Mouse (Mus musculus): Measurements from ENCODE around the gene Dctd.
A peak's percentile ranks its signal among the peaks of the same experiment; 100 is the strongest.

Dctd gene

GRCm38 (mm10) chr8:48098792-48099191, at the start of gene Dctd:
Gene Dctd (plus strand): TSS chr8:48099092.
- no peak for DNase-seq (ENCODE audit: low read depth, low spot score)

GRCm38 (mm10) chr8:48053611-48054010, 45.3 kb upstream of the Dctd start:
- DNase-seq (ENCODE audit: low read depth, low spot score), result no peak

- DNase-seq (ENCODE audit: low read depth, low spot score), result peak; percentile 34
Observed at GRCm38 (mm10) chr8:48063526-48064072, 35.3 kb upstream of the Dctd start.

GRCm38 (mm10) chr8:48074149-48074548, 24.7 kb upstream of the Dctd start:
- DNase-seq (ENCODE audit: low read depth, low spot score), result no peak

GRCm38 (mm10) chr8:48082343-48082742, 16.5 kb upstream of the Dctd start:
- no peak for DNase-seq (ENCODE audit: low read depth, low spot score)

- DNase-seq (ENCODE audit: low read depth, low spot score), result no peak
Observed at GRCm38 (mm10) chr8:48090661-48091060, 8.2 kb upstream of the Dctd start.

- no peak for DNase-seq (ENCODE audit: low read depth, low spot score)
Observed at GRCm38 (mm10) chr8:48095378-48095777, 3.5 kb upstream of the Dctd start.

- DNase-seq (ENCODE audit: low read depth, low spot score), result peak; percentile 71
Observed at GRCm38 (mm10) chr8:48097131-48097794, 1.6 kb upstream of the Dctd start.

- no peak for DNase-seq (ENCODE audit: low read depth, low spot score)
Observed at GRCm38 (mm10) chr8:48098081-48098639, 732 bp upstream of the Dctd start.

- no peak for DNase-seq (ENCODE audit: low read depth, low spot score)
Observed at GRCm38 (mm10) chr8:48100100-48100787, 1.4 kb downstream of the Dctd start.

GRCm38 (mm10) chr8:48109373-48109855, 10.5 kb downstream of the Dctd start:
- no peak for DNase-seq (ENCODE audit: low read depth, low spot score)

- DNase-seq (ENCODE audit: low read depth, low spot score), result no peak
Observed at GRCm38 (mm10) chr8:48109856-48110780, 11.2 kb downstream of the Dctd start.

- DNase-seq (ENCODE audit: low read depth, low spot score), result no peak
Observed at GRCm38 (mm10) chr8:48114591-48114990, 15.7 kb downstream of the Dctd start.

- no peak for DNase-seq (ENCODE audit: low read depth, low spot score)
Observed at GRCm38 (mm10) chr8:48122991-48123390, 24.1 kb downstream of the Dctd start.

GRCm38 (mm10) chr8:48124857-48125256, 26.0 kb downstream of the Dctd start:
- no peak for DNase-seq (ENCODE audit: low read depth, low spot score)

- no peak for DNase-seq (ENCODE audit: low read depth, low spot score)
Observed at GRCm38 (mm10) chr8:48126954-48127353, 28.1 kb downstream of the Dctd start.

GRCm38 (mm10) chr8:48130266-48130665, 31.4 kb downstream of the Dctd start:
- no peak for DNase-seq (ENCODE audit: low read depth, low spot score)

- no peak for DNase-seq (ENCODE audit: low read depth, low spot score)
Observed at GRCm38 (mm10) chr8:48133321-48133720, 34.4 kb downstream of the Dctd start.

- DNase-seq (ENCODE audit: low read depth, low spot score), result no peak
Observed at GRCm38 (mm10) chr8:48136804-48137650, 38.1 kb downstream of the Dctd start.

GRCm38 (mm10) chr8:48137651-48137937, 38.7 kb downstream of the Dctd start:
- DNase-seq (ENCODE audit: low read depth, low spot score), result no peak

- no peak for DNase-seq (ENCODE audit: low read depth, low spot score)
Observed at GRCm38 (mm10) chr8:48141023-48141422, 42.1 kb downstream of the Dctd start.
